Mouse (Mus musculus) urinary bladder, postnatal 10 days (tissue): Measurements from ENCODE around the gene Hnrnpul2.
A peak's percentile ranks its signal among the peaks of the same experiment; 100 is the strongest.
"Not testable (repeated sequence)": the region's sequence is repeated elsewhere in the genome, so short reads cannot be mapped to it uniquely, and the experiment has no call there.

ENCODE experiments used
- DNase-seq: peaks from one replicate; pipeline ENCODE4 v3.0.0; 2022; ENCODE audit warnings: low spot score

Gene Hnrnpul2

DNA sequence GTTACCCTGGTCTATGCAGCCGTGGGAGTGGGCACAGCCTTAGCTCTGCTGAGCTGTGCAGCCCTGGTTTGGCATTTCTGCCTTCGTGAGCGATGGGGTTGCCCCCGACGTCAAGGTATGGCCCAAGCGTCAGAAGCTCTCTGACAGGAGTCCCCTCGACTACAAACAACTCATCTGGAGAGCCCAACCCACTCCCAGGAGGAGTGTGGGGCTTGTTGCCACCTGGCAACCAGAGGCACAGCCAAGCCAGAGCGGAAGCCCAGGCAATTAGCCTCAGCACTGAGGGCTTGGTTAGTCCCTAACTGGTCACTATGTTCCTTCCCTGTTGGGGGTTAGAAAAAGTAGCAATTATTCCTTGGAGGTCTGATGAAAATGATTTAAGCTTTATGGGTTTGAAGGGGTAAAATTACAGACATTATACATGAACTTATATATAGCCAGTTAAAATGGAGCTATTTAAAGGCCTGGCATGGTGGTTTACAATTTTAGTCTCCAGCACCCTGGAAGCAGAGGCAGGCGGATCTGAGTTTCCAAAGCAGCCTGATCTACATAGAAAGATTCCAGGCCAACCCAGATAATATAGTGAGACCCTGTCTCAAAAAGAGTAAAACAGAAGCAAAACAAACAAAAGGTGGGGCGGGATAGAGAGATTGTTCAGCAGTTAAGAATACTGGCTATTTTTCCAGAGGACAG lies 32.6 kb downstream of the Hnrnpul2 start:
- no peak for DNase-seq

DNA sequence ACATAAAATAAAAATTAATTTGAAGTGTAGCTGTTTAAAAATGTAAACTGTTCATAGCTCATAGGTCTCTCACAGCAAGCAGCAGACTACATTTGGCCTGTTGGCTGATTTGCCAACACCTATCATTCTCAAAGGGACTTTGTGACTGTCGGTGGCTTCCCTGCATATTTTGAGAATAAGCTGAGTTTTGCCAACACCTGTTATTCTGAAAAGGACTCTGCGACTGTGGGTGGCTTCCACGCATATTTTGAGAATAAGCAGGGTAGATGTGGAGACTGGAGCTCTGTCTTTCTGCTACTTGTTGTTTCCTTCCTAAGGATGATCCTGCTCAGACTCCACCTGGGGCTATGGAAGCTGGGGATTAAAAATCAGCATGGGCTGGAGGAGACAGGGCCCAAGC lies 33.3 kb downstream of the Hnrnpul2 start:
- DNase-seq = no peak

DNA sequence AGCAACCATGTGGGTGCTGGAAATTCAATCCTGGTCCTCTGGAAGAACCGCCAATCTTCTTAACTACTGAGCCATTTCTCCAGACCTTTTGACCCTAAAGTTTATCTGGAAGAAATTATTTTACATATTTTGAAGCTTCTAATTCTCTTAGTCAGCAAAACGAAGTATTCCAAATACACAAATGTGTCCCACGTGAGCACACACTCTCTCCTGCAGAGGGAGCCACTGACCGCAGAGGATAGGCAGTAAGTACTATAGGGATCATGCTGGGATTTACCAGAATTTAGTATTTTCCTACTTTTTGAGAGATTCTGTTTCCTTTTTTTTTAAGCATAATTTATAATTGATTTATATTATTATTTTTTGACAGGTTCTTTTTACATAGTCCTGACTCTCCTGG lies 37.9 kb downstream of the Hnrnpul2 start:
- no peak for DNase-seq

DNA sequence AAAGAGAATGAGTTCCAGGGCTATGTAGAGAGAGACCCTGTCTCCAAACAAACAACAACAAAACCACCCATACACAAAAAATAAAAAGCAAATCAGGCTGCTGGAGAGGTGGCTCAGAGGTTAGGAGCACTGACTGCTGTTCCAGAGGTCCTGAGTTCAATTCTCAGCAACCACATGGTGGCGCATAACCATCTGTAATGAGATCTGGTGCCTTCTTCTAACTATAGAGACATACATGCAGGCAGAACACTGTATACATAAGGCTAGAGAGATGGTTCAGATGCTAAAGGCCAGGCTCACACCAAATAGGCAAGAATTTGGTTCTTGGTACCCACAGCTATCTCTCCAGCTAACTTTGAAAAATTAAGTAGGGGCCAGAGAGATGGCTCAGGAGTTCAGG lies 39.2 kb downstream of the Hnrnpul2 start:
- no peak for DNase-seq

DNA sequence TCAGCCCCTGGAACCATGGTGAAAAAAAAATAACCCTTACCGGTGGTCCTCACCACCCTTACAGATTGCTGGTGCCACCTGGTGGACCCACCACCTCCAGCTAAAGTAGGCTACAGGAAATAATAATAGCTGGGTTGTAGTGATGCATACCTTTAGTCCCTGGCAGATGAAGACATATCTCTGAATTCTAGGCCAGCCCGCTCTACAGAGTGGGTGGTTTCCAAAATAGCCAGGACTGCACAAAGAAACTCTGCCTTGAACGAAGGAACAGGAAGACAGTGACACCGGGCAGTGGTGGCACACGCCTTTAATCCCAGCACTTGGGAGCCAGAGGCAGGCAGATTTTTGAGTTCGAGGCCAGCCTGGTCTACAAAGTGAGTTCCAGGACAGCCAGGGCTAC lies 44.5 kb downstream of the Hnrnpul2 start:
- DNase-seq = no peak

DNA sequence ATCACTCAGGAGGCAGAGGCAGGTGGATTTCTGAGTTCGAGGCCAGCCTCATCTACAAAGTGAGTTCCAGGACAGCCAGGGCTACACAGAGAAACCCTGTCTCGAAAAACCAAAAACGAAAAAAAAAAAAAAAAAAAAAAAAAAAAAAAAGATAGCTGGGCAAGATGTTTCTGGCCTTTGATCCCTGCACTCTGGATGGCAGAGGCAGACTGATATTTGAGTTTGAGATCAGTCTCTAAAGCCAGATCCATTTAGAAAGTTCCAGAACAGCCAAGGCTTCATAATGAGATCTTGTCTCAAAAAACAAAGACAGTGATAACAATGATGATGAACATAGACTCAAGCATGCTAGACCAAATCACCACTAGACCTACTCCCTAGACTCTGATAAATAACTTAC lies 50.6 kb downstream of the Hnrnpul2 start:
- not testable (repeated sequence) for DNase-seq

DNA sequence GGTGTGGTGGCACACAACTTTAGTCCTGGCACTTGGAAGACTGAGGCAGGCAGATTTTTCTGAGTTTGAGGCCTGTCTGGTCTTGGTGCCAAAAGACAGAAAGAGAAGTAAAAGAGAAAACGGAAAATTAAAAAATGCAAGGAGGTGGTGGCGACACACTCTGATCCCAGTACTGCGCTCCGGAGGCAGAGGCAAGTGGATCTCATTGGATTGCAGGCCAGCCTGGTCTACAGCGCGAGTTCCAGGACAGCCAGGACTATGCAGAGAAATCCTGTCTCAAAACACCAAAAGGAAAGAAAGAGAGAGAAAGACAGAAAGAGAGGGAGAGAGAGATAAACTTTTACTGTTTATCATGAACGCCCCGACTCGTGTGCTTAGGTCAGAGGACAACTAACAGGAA lies 51.0 kb downstream of the Hnrnpul2 start:
- DNase-seq = no peak

DNA sequence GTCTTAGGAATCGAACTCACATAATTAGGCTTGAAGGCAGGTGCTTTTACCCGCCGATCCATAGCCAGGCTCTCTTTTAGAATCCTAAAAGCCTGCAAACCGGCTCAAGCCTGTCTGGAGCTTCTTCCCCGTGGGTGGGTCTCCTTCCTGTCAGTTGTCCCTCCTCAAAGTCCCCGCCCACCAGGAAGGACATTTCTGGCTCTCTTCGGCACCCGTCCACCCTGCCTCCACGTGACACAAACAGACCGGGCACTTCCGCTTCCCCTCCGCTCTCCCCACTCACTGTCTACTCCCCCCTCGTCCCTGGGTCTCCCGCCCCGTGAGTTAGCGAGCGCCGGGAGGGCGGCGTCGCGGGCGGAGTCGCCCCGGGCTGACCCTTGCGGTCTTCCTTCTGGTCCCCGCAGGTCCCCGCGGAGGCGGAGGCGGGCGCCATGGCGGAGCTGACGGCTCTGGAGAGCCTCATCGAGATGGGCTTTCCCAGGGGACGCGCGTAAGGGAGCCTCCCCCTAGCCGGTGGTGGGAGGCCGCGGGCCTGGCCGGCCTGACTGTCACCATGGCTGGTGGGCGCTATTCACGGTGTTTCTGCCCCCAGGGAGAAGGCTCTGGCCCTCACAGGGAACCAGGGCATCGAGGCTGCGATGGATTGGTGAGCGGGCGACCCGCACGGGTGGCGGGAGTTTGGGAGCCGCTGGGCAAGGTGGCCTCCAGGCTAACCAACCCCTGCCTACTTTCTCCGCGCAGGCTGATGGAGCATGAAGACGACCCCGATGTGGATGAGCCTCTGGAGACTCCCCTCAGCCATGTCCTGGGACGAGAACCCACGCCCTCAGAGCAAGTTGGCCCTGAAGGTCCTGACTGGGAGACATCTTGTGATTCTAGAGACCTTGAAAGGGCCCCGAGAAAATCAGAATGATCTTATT lies 51.7 kb downstream of the Hnrnpul2 start, which contains the start of gene Ubxn1:
Ubxn1 (plus strand) TSS at position 230 of the 920 bp plus-strand sequence.
- DNase-seq = peak; percentile 86

DNA sequence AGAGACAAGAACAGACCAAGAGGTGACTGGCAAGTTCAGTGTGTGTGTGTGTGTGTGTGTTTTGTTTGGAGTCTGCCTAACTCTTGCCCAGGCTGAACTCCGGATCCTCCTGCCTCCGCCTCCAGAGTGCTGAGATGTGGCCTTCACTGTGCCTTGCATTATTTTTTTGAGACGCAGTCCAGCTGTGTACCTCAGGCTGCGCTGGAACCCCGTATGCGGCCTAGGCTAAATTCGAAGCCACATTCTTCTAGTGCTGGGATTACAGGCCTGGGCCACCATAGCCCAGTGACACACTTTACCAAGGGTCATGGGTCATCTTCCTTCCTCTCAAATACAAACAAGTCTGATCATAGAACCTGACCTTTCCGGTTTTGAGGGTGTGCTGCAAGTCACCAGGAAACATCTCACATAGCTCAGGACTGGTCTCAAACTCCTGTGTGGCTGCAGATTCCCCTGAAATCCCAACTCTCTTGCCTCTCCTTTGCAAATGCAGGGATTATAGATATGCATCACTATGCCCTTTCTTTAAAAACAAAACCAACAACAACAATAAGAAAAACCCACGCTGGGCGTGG lies 52.5 kb downstream of the Hnrnpul2 start:
- no peak for DNase-seq

DNA sequence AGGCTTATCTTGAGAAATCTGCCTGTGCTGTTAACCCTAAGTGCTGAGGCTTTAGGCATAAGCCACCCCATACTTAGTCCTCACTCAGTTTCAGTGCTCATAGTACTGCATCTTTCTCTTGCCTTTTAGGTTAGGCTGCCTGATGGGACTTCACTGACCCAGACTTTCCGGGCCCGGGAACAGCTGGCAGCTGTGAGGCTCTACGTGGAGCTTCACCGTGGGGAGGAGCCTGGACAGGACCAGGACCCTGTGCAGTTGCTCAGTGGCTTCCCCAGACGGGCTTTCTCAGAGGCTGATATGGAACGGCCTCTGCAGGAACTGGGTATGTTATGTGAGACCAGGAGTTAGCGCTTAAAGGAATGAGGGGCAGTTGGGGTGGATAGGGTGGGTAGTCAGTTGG lies 55.2 kb downstream of the Hnrnpul2 start:
- no peak for DNase-seq

DNA sequence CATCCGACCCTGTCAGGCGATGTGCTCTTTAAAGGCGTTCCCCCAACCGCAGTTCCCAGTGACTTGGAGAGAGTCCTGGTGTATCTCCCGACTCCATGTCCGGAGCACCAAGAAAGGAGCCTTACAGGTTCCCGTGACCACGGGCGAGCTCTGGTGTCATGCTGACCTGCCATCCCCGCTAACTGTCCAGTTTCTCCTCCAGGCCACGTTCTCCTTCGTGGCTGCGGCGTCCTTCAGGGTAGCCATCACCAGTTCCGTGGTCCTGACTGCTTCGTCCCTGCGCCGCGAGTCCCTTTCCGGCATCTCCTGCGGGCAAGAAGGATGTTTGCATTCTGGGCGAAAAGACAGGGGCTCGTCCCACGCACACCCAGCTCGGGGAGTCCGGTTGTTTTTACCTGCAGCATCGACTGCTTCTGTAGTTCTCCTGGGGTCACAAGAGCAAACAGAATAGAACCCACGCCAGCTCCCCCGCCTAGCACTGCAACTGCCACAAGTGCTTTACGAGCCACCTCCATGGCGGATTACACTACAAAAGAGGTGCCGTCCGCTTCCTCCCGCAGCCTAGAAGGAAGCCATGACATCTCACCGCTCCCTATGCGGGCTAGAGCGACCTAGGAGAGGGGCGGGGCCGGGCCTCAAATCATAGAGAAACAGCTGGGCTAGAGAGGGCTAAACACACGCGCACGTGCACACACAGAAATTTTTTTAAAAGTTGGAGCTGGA lies 60.7 kb downstream of the Hnrnpul2 start, which contains the start of gene Uqcc3:
Uqcc3 (minus strand) TSS at position 613 of the 723 bp plus-strand sequence.
- DNase-seq = peak; percentile 54

DNA sequence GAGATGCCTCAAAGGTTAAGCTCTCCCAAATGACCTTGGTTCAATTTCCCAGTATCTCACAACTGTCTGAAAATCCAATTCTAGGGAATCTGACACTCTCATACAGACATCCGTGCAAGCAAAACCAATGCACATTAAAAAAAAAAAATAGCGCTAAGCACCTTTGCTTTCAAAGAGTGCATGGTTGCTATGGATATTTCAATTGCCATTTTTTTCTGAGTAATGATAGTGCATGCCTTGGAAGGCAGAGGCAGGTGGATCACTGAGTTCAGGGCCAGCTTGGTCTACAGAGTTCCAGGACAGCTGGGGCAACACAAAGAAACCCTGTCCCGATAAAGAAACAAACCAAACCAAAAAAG lies 61.2 kb downstream of the Hnrnpul2 start:
- DNase-seq = no peak

DNA sequence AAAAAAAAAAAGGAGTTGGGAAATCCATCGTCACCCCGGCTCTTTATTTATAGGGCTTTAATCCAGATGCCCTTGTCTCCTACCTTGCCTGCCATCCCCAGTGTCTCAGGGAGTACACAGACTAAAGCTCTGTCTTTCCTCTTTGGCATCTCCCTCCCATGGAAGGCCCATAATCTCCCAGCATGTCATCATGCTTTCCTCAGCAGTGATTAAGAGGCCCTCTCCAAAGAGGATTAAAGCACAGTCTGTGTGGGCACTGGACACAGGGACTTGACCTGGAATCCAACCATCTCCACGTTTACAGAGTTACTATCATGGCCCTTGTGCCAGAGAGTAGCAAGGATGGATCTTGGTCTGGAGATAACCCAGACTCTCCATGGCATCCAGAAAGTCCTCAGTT lies 63.8 kb downstream of the Hnrnpul2 start, which contains the start of the genes Lbhd1 and Gm49403:
Lbhd1 (plus strand) TSS at position 117 of the 400 bp plus-strand sequence.
Gm49403 (plus strand) TSS at position 315 of the 400 bp plus-strand sequence.
- DNase-seq = no peak
